Mouse (Mus musculus): ENCODE results near the gene Krt73.

DNA sequence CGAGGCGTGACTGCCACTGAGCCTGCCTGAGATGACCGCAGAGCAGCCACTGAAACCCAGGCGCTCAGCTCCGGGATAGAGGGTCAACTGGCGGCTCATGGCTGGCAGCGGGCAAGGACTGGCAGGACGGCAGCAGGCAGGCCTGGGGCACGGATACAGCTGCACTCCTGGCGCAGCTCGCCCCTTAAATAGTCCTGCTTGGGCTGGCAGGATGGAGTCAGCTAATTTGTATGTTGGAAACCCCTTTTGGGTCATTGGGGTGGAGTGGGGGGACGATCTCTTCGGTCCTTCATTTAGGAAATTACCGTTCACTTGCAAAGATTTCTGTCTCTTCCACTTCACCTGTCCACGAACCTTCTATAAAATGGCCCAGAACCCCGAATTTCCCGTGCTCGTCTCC lies 15.8 kb downstream of the Krt73 start, which contains the start of gene Krt72:
- TF ChIP-seq POLR2A (IDR thresholded peaks at IDR 0.05; ENCODE audit: low read depth, low read length) (no peak), CTCF (conservative IDR thresholded peaks at IDR 0.05; ENCODE audit: insufficient read depth, insufficient read length, low read depth, low read length) (no peak)

Data from kidney, adult 2 months (tissue).